Mouse (Mus musculus) CD8-positive naive resting alpha-beta T cell, adult 2 months (primary cell): ENCODE measurements around the gene Carm1.
A peak's percentile ranks its signal among the peaks of the same experiment; 100 is the strongest.
"Not testable (repeated sequence)": the region's sequence is repeated elsewhere in the genome, so short reads cannot be mapped to it uniquely, and the experiment has no call there.

ENCODE experiments used
- DNase-seq, 2 experiments: peaks; one replicate each; pipeline ENCODE4 v3.0.0; 2022; ENCODE audit warnings: low read depth in 2 of 2, low spot score in 2 of 2

Carm1 gene

DNA sequence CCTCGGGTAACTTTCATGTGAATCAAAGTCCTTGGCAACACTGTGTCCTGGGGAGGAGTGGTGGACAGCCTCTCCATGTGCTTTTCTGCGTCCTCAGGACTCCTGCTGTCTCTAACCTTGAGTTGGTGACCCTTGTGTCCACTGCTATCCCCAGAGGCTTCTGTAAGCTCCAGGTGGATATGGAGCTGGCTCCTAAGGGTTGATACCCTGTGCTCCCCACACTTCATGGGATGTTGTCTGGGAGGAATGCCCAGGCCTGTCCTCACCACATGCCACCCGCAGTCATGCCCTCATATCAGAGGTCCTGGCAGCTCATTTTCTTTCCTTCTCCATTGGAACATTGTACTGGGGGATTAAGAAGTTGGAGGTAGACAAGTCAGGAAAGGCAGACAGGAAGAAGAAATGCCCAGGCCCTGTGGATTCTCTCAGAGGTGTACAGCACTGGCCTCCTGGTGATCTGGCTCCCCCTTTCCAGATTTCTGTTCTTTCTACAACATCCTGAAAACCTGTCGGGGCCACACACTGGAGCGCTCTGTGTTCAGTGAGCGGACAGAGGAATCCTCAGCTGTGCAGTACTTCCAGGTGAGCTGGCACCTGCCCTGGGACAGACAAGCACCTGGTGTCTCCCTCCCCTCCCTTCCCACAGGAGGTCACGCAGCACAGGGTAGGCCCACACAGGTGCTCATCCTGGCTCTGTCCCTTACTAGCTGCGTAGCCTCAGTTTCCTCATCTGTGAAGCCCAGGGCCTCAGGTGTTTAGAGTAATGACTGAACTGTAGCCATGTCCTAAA lies 27.5 kb downstream of the Carm1 start:
- no peak for DNase-seq

DNA sequence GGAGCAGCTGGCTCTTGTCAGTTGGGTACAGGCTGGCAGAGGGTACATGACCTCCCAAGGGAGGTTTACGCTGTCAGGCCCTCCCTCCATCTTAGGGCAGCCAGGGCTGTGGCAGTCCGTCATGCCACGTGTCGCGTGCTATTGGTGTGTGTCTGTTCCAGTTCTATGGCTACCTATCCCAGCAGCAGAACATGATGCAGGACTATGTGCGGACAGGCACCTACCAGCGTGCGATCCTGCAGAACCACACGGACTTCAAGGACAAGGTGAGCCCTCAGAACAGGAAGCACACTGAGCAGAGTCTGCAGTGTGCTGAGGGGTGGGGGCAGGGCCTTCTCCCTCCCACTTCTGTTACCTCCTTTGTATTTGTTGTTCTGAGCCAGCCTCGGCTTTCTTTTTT lies 28.6 kb downstream of the Carm1 start:
- no peak for DNase-seq

DNA sequence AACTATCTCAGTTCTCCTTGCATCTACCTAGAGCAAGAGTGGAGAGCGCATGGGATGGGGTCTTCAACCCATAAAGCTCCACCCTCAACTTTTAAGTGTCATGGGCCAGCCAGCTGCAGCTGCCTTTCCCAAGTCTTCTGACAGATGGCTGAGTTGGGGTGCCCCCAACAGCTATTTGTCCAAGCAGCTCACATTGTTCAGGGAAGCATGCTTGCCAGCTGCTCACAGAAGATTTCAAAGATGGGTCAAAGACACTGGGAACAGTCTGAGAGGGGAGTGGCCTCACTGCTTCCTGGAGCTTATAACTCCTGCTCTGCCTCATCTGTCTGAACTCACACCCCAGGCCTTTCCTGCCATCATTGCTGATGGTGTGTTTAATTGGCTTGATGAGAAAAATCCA lies 29.6 kb downstream of the Carm1 start:
- DNase-seq, result no peak

DNA sequence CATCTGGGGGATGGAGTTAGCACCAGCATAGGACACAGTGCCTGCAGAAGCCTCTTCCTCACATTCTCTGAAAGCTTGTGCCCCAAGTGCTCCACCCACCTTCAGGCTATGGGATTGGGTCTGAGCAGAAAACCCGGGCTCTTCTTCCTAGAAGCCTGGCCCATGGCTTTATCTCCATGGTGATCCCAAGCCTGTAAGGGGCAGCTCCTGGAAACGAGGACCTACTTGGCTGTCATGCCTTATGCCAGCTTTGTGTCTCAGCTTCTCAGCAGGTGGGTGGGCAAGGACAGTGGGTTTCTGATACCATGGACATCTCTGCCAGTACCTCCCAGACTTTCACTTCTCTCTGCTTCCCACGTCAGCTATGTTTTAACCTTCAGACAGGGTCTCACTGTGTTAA lies 31.5 kb downstream of the Carm1 start:
- no peak for DNase-seq

DNA sequence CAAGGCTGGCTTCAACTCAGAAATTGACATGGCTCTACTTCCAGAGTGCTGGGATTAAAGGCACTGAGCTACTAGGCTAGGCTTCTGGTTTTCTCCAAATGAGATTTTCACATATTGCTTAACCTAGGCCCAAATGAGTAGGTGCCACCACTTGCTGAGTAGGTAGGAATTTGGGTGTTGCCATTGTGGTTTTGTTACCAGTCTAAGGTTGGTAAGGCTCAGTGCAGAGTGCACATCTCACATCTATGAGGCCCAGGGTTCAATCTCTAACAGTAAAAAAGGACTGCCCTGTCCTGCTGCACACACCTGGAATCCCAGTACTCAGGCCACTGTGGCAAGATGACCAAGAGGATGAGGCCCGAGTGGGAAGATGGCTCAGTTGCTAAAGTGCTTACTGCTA lies 38.7 kb downstream of the Carm1 start:
- DNase-seq, result no peak

DNA sequence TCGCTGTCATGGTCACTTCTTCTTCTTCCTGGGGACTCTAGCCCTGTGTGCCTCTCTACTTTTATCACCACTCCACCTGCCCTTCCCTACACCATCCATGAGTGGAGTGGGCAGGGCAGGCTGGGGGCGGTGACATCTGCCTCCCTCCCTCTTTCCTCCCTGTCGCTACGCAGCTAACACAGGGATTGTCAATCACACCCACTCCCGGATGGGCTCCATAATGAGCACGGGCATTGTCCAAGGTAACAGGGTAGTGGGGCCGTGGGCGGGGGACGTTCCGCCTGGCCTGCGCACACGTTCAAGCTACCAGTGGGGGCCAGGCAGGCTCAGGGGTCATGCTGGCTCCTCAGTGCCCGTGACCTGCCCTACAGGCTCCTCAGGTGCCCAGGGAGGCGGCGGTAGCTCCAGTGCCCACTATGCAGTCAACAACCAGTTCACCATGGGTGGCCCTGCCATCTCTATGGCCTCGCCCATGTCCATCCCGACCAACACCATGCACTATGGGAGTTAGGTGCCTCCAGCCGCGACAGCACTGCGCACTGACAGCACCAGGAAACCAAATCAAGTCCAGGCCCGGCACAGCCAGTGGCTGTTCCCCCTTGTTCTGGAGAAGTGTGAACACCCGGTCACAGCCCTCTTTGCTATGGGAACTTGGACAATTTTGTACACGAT lies 41.1 kb downstream of the Carm1 start:
- no peak for DNase-seq

DNA sequence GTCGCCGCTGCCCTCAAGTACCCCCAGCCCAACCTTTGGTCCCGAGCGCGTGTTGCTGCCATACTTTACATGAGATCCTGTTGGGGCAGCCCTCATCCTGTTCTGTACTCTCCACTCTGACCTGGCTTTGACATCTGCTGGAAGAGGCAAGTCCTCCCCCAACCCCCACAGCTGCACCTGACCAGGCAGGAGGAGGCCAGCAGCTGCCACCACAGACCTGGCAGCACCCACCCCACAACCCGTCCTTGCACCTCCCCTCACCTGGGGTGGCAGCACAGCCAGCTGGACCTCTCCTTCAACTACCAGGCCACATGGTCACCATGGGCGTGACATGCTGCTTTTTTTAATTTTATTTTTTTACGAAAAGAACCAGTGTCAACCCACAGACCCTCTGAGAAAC lies 41.7 kb downstream of the Carm1 start:
- DNase-seq, result no peak

DNA sequence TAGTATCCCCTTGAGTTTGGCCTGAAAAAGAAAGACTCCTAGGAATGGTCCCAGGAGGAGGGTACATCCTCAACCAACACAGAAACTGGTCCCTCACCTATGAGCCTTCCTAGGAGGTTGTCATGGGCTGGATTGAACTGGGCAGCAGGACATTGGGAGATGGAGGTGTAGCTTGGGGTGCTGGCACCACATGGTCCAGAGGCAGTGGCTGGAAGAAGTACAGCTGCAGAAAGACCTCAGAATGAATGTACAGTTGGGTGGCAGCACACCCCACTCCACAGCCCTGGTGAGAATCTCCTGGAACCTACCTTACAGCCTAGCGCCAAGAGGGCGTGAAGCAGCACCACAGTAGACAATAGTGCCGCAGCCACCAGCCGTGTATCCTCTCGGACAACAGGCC lies 42.8 kb downstream of the Carm1 start:
- DNase-seq, result no peak

DNA sequence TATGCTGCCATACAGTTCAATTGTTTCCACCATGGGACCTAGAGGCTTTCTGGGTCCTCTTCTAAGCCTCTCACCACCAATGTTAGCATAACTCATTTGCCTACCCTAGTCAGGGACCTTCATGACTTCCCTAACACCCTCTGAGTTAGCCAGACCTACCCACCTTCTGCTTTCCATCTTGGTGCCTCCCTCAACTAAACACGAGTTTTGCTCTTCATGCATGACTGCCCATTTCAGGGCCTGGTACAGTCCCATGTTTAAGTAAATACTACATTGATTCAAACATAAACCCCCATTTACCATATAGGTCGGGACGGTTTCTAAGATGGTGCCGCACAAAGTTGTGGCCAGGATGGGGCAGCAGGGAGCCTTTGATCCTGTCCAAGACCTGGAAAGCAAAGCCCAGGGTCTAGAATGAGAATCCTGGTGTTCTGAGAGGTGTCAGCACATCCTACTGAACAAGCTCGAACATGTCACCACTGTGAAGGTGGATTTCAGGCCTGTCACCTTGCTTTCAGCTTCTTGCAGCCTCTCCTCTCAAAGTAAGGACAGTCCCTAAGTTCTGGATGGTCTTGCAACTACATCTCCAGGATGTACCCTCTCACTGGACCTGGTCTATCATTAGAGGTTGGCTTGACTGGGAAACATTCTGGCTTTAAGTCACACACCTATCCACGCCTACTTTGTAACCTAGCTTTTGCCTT lies 44.6 kb downstream of the Carm1 start:
- DNase-seq, result no peak

DNA sequence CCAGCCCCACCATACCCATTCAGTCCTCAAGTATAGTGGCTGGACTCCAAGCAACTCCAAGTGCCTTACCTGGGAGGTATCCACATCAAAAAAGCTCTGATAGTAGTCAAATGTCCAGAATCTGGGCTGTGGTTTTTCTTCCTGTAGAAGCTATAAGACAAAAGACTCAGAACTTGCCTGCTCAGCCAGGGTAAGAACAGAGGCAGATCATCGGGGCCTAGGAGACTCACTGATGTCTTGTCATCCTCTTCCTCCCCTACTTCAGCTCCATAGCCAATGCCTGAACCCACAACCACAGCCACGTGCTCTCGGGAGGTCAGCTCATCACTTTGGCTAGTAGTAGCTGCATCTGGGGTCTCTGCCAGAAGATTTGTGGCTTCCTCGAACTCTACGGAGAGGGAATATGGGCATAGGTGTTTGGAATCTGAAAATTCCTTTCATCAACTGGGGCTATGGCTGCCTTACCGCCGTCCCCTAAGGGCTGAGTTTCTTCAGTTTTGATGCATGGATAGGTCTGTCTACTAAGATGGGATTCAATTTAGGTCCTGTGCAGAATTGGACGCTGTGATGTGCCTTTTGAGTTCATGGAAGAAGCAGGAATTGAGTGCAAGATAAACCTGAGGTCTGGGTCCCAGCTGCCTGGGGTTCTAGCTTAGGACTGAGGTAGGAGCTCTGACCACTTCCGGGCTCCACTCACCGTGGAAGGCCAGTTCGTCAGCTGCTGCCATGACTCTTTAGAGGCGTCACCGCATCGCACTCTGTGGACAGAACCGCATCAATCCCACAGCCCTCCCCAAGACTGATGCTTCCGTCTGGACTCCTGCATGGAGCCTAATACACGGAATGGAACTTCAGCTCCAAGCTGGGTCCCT lies 45.4 kb downstream of the Carm1 start:
- no peak for DNase-seq

DNA sequence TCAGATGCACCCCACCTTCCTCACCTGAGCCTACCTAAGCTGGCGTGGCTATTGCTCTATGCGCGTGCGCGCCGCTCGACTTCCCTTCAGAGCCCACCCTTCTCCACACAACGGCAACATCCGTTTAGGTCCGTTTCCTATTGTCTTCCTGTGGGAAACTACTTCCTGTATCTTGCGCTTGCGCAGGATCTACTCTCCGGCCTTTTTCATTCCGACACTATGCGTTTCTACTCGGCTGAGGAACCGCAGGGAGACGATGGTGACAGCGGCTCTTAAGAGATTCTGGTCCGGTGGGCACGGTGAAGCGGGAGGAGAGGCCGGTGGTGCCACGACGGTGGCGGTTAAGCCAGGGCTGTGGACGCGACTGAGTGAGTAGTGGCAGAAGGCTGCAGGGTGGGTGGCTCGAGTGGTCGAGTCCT lies 46.0 kb downstream of the Carm1 start, which contains the start of the genes Timm29 and Yipf2:
Gene Timm29 (plus strand): TSS at position 20 of the 419 bp plus-strand sequence.
Gene Yipf2 (minus strand): TSS at position 126 of the 419 bp plus-strand sequence.
- DNase-seq, result peak; percentile 86 to 91

DNA sequence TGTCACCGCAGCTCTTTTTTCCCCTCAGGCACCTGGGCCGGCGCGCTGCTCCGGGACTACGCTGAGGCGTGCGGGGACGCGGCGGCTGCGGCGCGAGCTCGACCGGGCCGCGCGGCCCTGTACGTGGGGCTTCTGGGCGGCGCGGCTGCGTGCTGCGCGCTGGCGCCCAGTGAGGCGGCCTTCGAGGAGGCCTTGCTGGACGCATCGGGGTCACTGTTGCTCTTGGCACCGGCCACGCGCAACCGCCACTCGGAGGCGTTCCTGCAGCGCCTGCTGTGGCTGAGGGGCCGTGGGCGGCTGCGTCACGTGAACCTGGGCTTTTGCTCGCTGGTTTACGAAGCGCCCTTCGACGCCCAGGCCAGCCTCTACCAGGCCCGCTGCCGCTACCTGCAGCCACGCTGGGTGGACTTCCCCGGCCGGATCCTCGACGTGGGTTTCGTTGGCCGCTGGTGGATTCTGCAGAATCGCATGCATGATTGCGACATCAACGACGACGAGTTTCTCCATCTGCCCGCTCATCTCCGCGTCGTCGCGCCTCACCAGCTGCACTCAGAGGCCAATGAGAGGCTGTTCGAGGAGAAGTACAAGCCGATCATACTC lies 46.5 kb downstream of the Carm1 start:
- peak in 1 of 2 experiments; percentile 6 for DNase-seq

DNA sequence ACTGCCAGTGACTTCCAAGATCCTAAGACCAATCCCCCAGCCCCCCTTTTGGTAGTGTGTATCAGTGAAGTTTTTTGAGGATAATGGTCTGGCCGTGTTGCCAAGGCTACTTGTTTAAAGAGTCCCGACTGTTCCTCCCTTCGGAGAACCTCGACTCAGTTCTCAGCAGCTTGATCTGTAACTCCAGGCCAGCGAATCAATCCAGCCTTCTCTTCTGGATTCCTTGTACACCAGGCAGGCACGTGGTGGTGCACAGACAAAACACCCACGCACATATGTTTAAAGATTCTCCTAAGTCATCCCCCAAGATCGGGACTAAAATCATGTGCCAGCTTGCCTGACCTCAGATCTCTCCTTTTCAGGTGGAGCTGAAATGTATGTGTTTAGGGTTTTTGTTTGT lies 47.7 kb downstream of the Carm1 start:
- not testable (repeated sequence) for DNase-seq

DNA sequence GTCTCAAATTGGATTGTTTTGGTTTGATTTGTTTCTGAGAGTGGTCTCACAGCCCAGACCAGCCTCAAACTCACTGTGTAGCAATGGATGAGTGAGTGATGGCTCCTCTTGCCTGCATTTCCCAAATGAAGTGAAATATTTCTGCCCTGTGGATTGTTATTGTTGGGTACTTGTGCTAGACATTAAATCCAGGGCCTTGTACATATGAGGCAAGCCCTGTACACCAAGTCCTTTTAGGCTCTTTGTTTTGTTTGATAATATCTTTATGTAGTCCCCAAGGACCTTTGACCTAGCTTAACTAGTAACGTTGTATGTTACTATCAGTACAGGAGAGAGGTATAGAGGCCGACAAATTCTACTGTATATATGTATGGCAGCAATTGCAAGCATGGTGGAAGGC lies 48.1 kb downstream of the Carm1 start:
- DNase-seq, result no peak

DNA sequence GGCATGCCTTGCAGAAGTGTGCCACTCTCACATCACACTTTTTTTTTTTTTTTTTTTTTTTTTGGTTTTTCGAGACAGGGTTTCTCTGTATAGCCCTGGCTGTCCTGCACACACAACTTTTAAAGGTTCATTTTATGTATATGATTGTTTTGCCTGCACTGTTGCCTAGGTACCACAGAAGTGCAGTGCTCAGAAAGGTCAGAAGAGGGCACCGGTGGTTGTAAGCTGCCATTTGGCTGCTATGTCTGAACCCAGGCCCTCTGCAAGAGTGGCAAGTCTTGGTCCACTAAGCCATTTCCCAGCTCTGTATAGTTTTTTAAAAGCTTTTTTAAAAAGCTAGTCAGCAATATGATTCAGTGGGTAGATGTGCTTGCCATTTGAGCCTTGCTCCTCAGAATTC lies 51.5 kb downstream of the Carm1 start:
- peak in 1 of 2 experiments; percentile 32 for DNase-seq

DNA sequence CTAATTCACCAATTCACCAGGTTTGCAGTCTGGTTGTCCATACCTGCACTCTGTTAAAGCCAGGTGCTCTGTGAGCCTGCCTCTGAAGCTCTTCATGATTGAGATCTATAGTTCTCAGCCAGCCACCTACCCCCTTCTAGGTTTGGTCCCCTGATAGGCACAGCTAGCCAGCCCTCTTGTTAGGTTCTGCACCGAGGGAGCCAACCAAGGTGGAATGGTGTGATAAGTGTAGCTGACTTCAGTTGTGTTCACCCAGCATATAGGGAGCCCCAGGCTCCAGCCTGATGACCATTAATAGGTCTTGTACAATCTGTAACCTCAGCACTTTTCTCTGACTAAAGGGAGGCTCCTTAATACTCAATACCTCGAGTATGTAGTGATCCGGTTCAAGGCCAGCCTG lies 53.5 kb downstream of the Carm1 start:
- no peak for DNase-seq

DNA sequence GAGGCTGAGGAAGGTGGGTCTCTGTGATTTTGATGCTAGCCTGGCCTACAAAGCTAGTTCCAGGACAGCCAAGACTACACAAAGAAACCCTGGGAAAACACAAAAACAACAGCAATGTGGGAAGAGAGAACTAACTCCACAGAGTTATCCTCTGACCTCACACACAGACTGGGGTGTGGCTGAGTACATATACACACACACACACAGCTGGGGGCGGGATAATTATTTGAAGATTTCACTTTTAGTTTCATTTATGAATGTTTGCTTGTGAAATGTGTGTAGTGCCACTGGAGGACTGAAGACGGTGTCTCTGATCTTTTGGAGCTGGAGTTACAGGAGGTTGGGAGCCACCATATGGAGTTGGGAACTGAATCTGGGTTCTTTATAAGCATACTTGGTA lies 54.4 kb downstream of the Carm1 start:
- no peak for DNase-seq

DNA sequence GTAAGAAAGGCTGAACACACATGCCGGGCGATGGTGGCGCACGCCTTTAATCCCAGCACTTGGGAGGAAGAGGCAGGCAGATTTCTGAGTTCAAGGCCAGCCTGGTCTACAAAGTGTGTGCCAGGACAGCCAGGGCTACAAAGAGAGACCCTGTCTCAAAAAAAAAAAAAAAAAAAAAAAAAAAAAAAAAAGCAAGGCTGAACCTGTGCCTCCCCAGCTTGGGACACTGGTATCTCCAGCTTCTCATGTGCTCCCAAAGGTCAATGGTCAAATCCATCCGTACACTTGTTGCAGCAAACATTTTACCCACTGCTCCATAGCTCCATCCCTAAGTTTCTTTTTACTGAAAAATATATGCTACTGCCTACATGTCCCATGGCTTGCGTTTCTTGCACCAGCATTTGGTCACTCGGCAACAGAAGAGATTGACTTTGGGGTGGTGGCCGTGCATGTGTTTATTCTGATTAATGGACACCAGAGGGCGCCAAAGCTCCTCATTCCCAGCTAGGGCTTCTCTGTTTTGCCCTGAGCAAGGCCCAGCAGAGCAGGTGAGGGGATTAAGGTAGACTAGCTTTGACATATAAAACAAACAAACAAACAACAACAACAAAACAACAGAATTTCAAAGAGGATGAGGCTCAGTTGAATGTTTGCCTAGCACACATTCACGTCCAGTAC lies 55.2 kb downstream of the Carm1 start:
- DNase-seq, result peak; percentile 61 to 72

DNA sequence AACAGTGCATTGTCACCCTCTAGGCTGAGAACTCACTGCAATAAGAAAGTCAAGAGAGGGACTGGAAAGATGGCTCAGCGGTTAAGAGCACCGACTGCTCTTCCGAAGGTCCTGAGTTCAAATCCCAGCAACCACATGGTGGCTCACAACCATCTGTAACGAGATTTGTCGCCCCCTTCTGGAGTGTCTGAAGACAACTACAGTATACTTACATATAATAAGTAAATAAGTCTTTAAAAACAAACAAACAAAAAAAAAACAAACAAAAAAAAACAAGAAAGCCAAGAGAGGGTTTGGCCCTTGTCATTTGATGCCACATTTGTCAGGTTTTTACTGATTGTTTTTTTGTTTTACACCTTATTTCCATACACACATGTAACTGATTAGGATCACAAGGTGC lies 57.4 kb downstream of the Carm1 start:
- DNase-seq, result no peak

DNA sequence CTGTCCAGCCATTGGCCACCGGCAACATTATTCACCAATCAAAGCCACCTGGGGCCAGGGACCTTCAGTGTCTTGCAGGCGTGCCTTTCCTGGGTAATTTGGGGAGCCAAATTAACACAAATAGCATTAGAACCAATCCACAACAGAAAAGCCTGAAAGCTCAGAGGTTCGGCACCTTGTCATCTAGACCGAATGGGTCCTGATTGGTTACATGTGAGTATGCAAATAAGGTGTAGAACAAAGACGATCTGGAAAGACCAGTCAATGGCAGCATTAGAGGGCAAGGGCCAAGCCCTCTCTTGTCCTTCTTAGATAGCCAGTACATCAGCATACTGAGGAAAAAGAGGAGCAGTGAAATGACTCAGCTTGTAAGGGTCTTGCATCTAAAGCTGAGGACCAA lies 59.2 kb downstream of the Carm1 start:
- DNase-seq, result no peak
